Mouse (Mus musculus) liver, embryonic 16.5 days (tissue): ENCODE measurements at regions not wholly inside any gene's neighbourhood (a gene's known extent, or its start where the extent isn't known, plus 50 kb on each side); places are given as distances from the start of the nearest gene placed in this dataset.

Source experiments
- ATAC-seq: fragments of 200-750 bp; cut with Nextera tagmentation; 2 replicates; pipeline ENCODE4 v1.8.0; 2017; ENCODE audit warnings: low read depth, mild to moderate bottlenecking, moderate number of reproducible peaks, moderate library complexity
- H3K27ac ChIP-seq: fragments of 300-500 bp; sonication (generic); 2 replicates; pipeline ENCODE4 v1.5.1; 2014; ENCODE audit warnings: mild to moderate bottlenecking, low read length
- H3K27me3 ChIP-seq: fragments of 300-500 bp; sonication (generic); 2 replicates; pipeline ENCODE4 v1.6.1; 2014; ENCODE audit warnings: low read depth, low read length, mixed read lengths; ENCODE audit not compliant: control insufficient read depth, insufficient read depth
- H3K36me3 ChIP-seq: fragments of 300-500 bp; sonication (generic); 2 replicates; pipeline ENCODE4 v1.6.1; 2014; ENCODE audit warnings: mild to moderate bottlenecking; ENCODE audit not compliant: control insufficient read depth, insufficient read depth
- H3K4me1 ChIP-seq: fragments of 300-500 bp; sonication (generic); 2 replicates; pipeline ENCODE4 v1.6.1; 2014; ENCODE audit warnings: low read depth, low read length, mixed read lengths; ENCODE audit not compliant: control insufficient read depth
- H3K4me2 ChIP-seq: fragments of 300-500 bp; sonication (generic); 2 replicates; pipeline ENCODE4 v1.6.1; 2014; ENCODE audit warnings: low read depth, low read length, mixed read lengths
- H3K4me3 ChIP-seq: fragments of 300-500 bp; sonication (generic); 2 replicates; pipeline ENCODE4 v1.5.1; 2014; ENCODE audit warnings: low read depth, mild to moderate bottlenecking, low read length
- H3K9ac ChIP-seq: fragments of 300-500 bp; sonication (generic); 2 replicates; pipeline ENCODE4 v1.6.1; 2014; ENCODE audit warnings: low read depth, low read length
- H3K9me3 ChIP-seq: fragments of 300-500 bp; sonication (generic); replicated peaks from 2 replicates; pipeline ENCODE4 v1.6.1; 2016; ENCODE audit warnings: low read length; ENCODE audit not compliant: control insufficient read depth
- WGBS: fragments of 180-500 bp; shearing (Covaris S2); extraction: QIAGEN DNeasy Blood & Tissue Kit; methylation state at CpG from one replicate; pipeline ENCODE4 v1.1.7; 2014; ENCODE audit not compliant: insufficient replicate concordance; 5-methylcytosine and 5-hydroxymethylcytosine counted together

GRCm38 (mm10) chr4:53239856-53240255 is 80.2 kb upstream of the Abca1 start:
- Histone ChIP-seq H3K36me3 (no peaks in the 10 kb centered on the region), H3K4me2 (no peak overlapping the region), H3K27me3 (no peaks in the 10 kb centered on the region), H3K4me1 (no peaks in the 10 kb centered on the region), H3K9ac (no peak overlapping the region), H3K4me3 (no peak overlapping the region), H3K27ac (no peak overlapping the region), H3K9me3 (no peaks in the 10 kb centered on the region)
- no peak for ATAC-seq
- WGBS = 15% methylated on average over 5 of the region's 5 CpGs

GRCm38 (mm10) chr4:53238314-53239259 is 78.9 kb upstream of the Abca1 start:
- Histone ChIP-seq H3K4me3 (no peak overlapping the region), H3K36me3 (no peaks in the 10 kb centered on the region), H3K4me1 (no peaks in the 10 kb centered on the region), H3K4me2 (no peak overlapping the region), H3K27ac (no peak overlapping the region), H3K9me3 (no peaks in the 10 kb centered on the region), H3K27me3 (no peaks in the 10 kb centered on the region), H3K9ac (no peak overlapping the region)
- ATAC-seq = 0 out of 2 replicates have a peak, but pooled peaks have one; percentile 37
- WGBS = 58% methylated on average over 14 of the region's 14 CpGs

GRCm38 (mm10) chr4:53235870-53236269 is 76.2 kb upstream of the Abca1 start:
- no peaks in the 10 kb centered on the region for H3K9me3 ChIP-seq
- H3K27me3 ChIP-seq = no peaks in the 10 kb centered on the region
- H3K4me3 ChIP-seq = no peak overlapping the region
- WGBS = 46% methylated on average over 2 of the region's 2 CpGs
- H3K4me2 ChIP-seq = no peak overlapping the region
- no peaks in the 10 kb centered on the region for H3K4me1 ChIP-seq
- no peak for ATAC-seq
- no peaks in the 10 kb centered on the region for H3K36me3 ChIP-seq
- no peak overlapping the region for H3K27ac ChIP-seq
- no peak overlapping the region for H3K9ac ChIP-seq

- H3K36me3 ChIP-seq = no peaks in the 10 kb centered on the region
- no peak for ATAC-seq
- no peak overlapping the region for H3K27ac ChIP-seq
- no peaks in the 10 kb centered on the region for H3K9me3 ChIP-seq
- no peak overlapping the region for H3K4me2 ChIP-seq
- H3K4me1 ChIP-seq = no peaks in the 10 kb centered on the region
- WGBS = 50% methylated on average over 3 of the region's 3 CpGs
- H3K9ac ChIP-seq = no peak overlapping the region
- no peaks in the 10 kb centered on the region for H3K27me3 ChIP-seq
- no peak overlapping the region for H3K4me3 ChIP-seq
Measured at GRCm38 (mm10) chr4:53232436-53232835, 72.7 kb upstream of the Abca1 start.

GRCm38 (mm10) chr4:53231867-53232266 is 72.2 kb upstream of the Abca1 start:
- Histone ChIP-seq H3K4me2 (no peak overlapping the region), H3K4me1 (no peaks in the 10 kb centered on the region), H3K4me3 (no peak overlapping the region), H3K36me3 (no peaks in the 10 kb centered on the region), H3K9ac (no peak overlapping the region), H3K27ac (no peak overlapping the region), H3K27me3 (no peaks in the 10 kb centered on the region), H3K9me3 (no peaks in the 10 kb centered on the region)
- ATAC-seq = no peak
- 55% methylated on average over 4 of the region's 4 CpGs for WGBS

- ATAC-seq = no peak
- Histone ChIP-seq H3K27ac (no peak overlapping the region), H3K27me3 (no peaks in the 10 kb centered on the region), H3K9me3 (no peaks in the 10 kb centered on the region), H3K4me3 (no peak overlapping the region), H3K4me2 (no peak overlapping the region), H3K36me3 (no peaks in the 10 kb centered on the region), H3K4me1 (no peaks in the 10 kb centered on the region), H3K9ac (no peak overlapping the region)
- WGBS = 75% methylated on average over 2 of the region's 2 CpGs
Measured at GRCm38 (mm10) chr4:53231046-53231445, 71.4 kb upstream of the Abca1 start.

- ATAC-seq = no peak
- WGBS = 49% methylated on average over 4 of the region's 4 CpGs
- no peak overlapping the region for H3K27ac ChIP-seq
- no peaks in the 10 kb centered on the region for H3K4me1 ChIP-seq
- no peaks in the 10 kb centered on the region for H3K36me3 ChIP-seq
- H3K27me3 ChIP-seq = no peaks in the 10 kb centered on the region
- H3K4me2 ChIP-seq = no peak overlapping the region
- H3K9ac ChIP-seq = no peak overlapping the region
- no peak overlapping the region for H3K4me3 ChIP-seq
- H3K9me3 ChIP-seq = no peaks in the 10 kb centered on the region
Measured at GRCm38 (mm10) chr4:53228444-53228843, 68.7 kb upstream of the Abca1 start.

- Histone ChIP-seq H3K36me3 (no peaks in the 10 kb centered on the region), H3K4me2 (no peak overlapping the region), H3K9me3 (no peaks in the 10 kb centered on the region), H3K9ac (no peak overlapping the region), H3K27ac (no peak overlapping the region), H3K4me3 (no peak overlapping the region), H3K27me3 (no peaks in the 10 kb centered on the region), H3K4me1 (no peaks in the 10 kb centered on the region)
- peak; percentile 45 for ATAC-seq
- WGBS = 21% methylated on average over 8 of the region's 8 CpGs
Measured at GRCm38 (mm10) chr4:53227771-53228170, 68.1 kb upstream of the Abca1 start.

- H3K4me1 ChIP-seq = no peaks in the 10 kb centered on the region
- WGBS = 42% methylated on average over 1 of the region's 1 CpGs
- no peak overlapping the region for H3K4me2 ChIP-seq
- H3K27ac ChIP-seq = no peak overlapping the region
- no peaks in the 10 kb centered on the region for H3K36me3 ChIP-seq
- no peak for ATAC-seq
- no peaks in the 10 kb centered on the region for H3K27me3 ChIP-seq
- H3K9me3 ChIP-seq = no peaks in the 10 kb centered on the region
- H3K4me3 ChIP-seq = no peak overlapping the region
- no peak overlapping the region for H3K9ac ChIP-seq
Measured at GRCm38 (mm10) chr4:53227071-53227470, 67.4 kb upstream of the Abca1 start.
